Mouse (Mus musculus): ENCODE measurements around the gene Foxk1. TPM values are rescaled to one million over a fixed set of nuclear protein-coding genes. Genes with fewer than 3 reads are reported as not detected.
A peak's percentile ranks its signal among the peaks of the same experiment; 100 is the strongest.

The Foxk1 gene
- polyA plus RNA-seq, 1 experiment from 2014 or later, result 4.1 TPM

DNA sequence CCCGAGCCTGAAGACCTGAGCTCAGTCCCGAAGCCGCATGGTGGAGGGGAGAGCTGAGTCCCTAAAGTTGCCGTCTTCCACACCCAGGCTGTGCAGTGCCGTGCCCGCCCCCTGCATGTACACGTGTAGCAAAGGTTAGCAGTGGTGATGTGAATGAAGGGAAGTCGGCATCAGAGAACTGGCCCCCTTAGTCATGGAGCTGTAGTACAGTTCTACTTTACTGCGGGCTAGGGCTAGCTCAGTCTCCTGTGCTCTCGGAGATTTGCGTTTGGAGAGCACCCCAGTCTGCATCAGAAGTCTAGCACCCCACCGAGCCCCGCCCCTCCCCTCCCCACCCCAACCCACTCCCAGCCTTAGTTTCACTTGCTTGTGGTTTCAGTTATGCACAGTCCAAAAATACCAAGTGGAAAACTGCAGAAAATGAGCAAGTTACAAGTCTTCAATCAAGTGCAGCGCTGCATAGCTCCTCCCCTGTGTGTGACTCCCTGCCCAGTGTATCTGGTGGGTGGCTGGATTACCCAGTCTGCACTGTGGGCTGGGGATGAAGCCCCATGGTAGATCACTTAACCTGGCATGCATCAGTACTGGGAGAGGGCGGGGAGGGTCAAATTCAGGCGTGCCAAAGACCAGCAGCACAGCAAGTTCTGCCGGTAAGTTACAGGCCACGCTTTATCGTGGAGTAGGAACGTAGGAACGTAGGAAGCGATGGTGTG is 40.2 kb downstream of the Foxk1 start:
- H3K9ac ChIP-seq (ENCODE audit: low read depth, low read length), result no peak overlapping the region
- DNase-seq (ENCODE audit: low spot score), result no peak
- H3K4me1 ChIP-seq (replicated peaks; ENCODE audit: control insufficient read depth, insufficient read depth, low read length), result peaks cover 21% of the 10 kb centered on the region
- H3K4me2 ChIP-seq (replicated peaks; ENCODE audit: low read depth, low read length), result peak overlapping the region; percentile 55
- WGBS, result 55% methylated on average over 22 of the region's 22 CpGs
- H3K36me3 ChIP-seq (ENCODE audit: control insufficient read depth, insufficient read depth, low read length), result no peaks in the 10 kb centered on the region
- no peak for ATAC-seq (ENCODE audit: low FRiP score)
- no peaks in the 10 kb centered on the region for H3K27me3 ChIP-seq (ENCODE audit: control insufficient read depth, insufficient read depth, low read length)
- peak overlapping the region; percentile 19 for H3K4me3 ChIP-seq (ENCODE audit: low read depth, low read length)
- peak overlapping the region; percentile 82 for H3K27ac ChIP-seq (ENCODE audit: low read depth, low read length)
- H3K9me3 ChIP-seq (ENCODE audit: control insufficient read depth, low read length), result no peaks in the 10 kb centered on the region

GRCm38 (mm10) chr5:142442045-142442440 is 40.7 kb downstream of the Foxk1 start:
- Histone ChIP-seq H3K4me2 (replicated peaks; ENCODE audit: low read depth, low read length) (no peak overlapping the region), H3K27me3 (ENCODE audit: control insufficient read depth, insufficient read depth, low read length) (no peaks in the 10 kb centered on the region), H3K27ac (ENCODE audit: low read depth, low read length) (no peak overlapping the region), H3K4me1 (replicated peaks; ENCODE audit: control insufficient read depth, insufficient read depth, low read length) (peaks cover 21% of the 10 kb centered on the region), H3K9ac (ENCODE audit: low read depth, low read length) (no peak overlapping the region), H3K36me3 (ENCODE audit: control insufficient read depth, insufficient read depth, low read length) (no peaks in the 10 kb centered on the region), H3K4me3 (ENCODE audit: low read depth, low read length) (no peak overlapping the region), H3K9me3 (ENCODE audit: control insufficient read depth, low read length) (no peaks in the 10 kb centered on the region)
- 82% methylated on average over 7 of the region's 7 CpGs for WGBS
- ATAC-seq (ENCODE audit: low FRiP score) (no peak), DNase-seq (ENCODE audit: low spot score) (no peak)

GRCm38 (mm10) chr5:142443514-142443913 is 42.2 kb downstream of the Foxk1 start:
- no peak overlapping the region for H3K4me2 ChIP-seq (replicated peaks; ENCODE audit: low read depth, low read length)
- DNase-seq (ENCODE audit: low spot score), result no peak
- no peak overlapping the region for H3K4me3 ChIP-seq (ENCODE audit: low read depth, low read length)
- H3K27me3 ChIP-seq (ENCODE audit: control insufficient read depth, insufficient read depth, low read length), result no peaks in the 10 kb centered on the region
- no peaks in the 10 kb centered on the region for H3K9me3 ChIP-seq (ENCODE audit: control insufficient read depth, low read length)
- no peak overlapping the region for H3K9ac ChIP-seq (ENCODE audit: low read depth, low read length)
- ATAC-seq (ENCODE audit: low FRiP score), result no peak
- no peaks in the 10 kb centered on the region for H3K36me3 ChIP-seq (ENCODE audit: control insufficient read depth, insufficient read depth, low read length)
- no peak overlapping the region for H3K27ac ChIP-seq (ENCODE audit: low read depth, low read length)
- WGBS, result 64% methylated on average over 15 of the region's 15 CpGs
- H3K4me1 ChIP-seq (replicated peaks; ENCODE audit: control insufficient read depth, insufficient read depth, low read length), result peaks cover 24% of the 10 kb centered on the region

DNA sequence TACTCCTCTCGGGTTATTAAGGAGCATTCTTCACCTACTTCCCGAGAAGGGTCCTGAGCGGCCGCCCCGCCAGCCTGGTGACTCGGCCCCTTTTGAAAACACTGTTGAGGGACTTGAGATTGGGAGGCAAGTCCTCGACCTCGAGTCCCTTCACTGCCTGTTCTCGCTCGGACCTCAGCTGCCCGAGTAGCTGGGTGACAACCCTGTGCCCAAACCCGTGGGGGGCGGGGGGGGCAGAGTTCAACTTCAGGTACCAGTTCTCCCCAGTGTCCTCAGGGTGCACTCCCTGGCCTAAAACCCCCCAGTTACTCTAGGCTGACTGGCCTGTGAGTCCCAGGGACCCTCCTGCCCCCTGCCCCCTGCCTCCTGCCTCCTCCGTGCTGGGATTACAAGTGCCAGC is 42.7 kb downstream of the Foxk1 start:
- Histone ChIP-seq H3K4me2 (replicated peaks; ENCODE audit: low read depth, low read length) (no peak overlapping the region), H3K27me3 (ENCODE audit: control insufficient read depth, insufficient read depth, low read length) (no peaks in the 10 kb centered on the region), H3K4me1 (replicated peaks; ENCODE audit: control insufficient read depth, insufficient read depth, low read length) (peaks cover 24% of the 10 kb centered on the region), H3K9ac (ENCODE audit: low read depth, low read length) (no peak overlapping the region), H3K27ac (ENCODE audit: low read depth, low read length) (no peak overlapping the region), H3K9me3 (ENCODE audit: control insufficient read depth, low read length) (no peaks in the 10 kb centered on the region), H3K36me3 (ENCODE audit: control insufficient read depth, insufficient read depth, low read length) (no peaks in the 10 kb centered on the region), H3K4me3 (ENCODE audit: low read depth, low read length) (no peak overlapping the region)
- ATAC-seq (ENCODE audit: low FRiP score) (no peak), DNase-seq (ENCODE audit: low spot score) (no peak)
- 76% methylated on average over 14 of the region's 14 CpGs for WGBS

DNA sequence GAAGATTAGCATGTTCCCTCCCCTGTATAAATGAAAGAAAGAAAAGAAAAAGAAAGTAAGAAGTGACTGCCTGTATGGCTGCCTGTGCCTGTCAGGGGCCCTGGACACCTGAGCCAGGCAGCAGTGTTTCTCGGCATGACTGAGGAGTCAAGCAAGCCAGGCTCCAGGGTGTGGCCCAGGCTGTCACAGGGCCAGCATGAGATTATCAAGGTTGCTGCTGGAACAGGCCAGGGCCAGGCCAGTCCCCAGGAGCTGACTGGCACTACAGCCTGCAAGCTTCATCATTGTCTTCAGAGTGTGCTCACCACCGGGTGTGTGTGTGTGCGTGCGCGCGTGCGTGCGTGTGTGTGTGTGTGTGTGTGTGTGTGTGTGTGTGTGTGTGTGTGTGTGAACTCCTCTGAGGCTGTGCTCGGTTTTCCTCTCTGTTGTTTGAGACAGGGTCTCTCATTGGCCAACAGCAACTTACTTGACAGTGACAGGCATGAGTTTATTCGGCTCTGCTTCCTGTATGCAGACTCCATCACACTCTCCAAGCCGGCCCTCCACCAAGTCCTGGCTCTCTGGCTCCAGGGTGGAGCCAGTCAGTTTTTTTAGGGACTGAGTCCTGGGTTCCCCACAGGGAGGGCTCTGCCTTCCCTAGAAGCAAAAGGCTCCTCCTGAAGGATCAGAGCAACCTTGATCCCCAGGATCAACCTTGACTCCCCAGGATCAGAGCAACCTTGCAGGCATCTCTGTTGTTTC is 43.7 kb downstream of the Foxk1 start:
- Histone ChIP-seq H3K4me2 (replicated peaks; ENCODE audit: low read depth, low read length) (no peak overlapping the region), H3K27ac (ENCODE audit: low read depth, low read length) (no peak overlapping the region), H3K4me1 (replicated peaks; ENCODE audit: control insufficient read depth, insufficient read depth, low read length) (peaks cover 17% of the 10 kb centered on the region), H3K9ac (ENCODE audit: low read depth, low read length) (no peak overlapping the region), H3K9me3 (ENCODE audit: control insufficient read depth, low read length) (no peaks in the 10 kb centered on the region), H3K36me3 (ENCODE audit: control insufficient read depth, insufficient read depth, low read length) (no peaks in the 10 kb centered on the region), H3K27me3 (ENCODE audit: control insufficient read depth, insufficient read depth, low read length) (no peaks in the 10 kb centered on the region), H3K4me3 (ENCODE audit: low read depth, low read length) (no peak overlapping the region)
- no peak for ATAC-seq (ENCODE audit: low FRiP score)
- DNase-seq (ENCODE audit: low spot score), result no peak
- 66% methylated on average over 11 of the region's 11 CpGs for WGBS

GRCm38 (mm10) chr5:142445709-142446108 is 44.4 kb downstream of the Foxk1 start:
- Histone ChIP-seq H3K4me1 (replicated peaks; ENCODE audit: control insufficient read depth, insufficient read depth, low read length) (peaks cover 17% of the 10 kb centered on the region), H3K27me3 (ENCODE audit: control insufficient read depth, insufficient read depth, low read length) (no peaks in the 10 kb centered on the region), H3K27ac (ENCODE audit: low read depth, low read length) (no peak overlapping the region), H3K4me3 (ENCODE audit: low read depth, low read length) (no peak overlapping the region), H3K36me3 (ENCODE audit: control insufficient read depth, insufficient read depth, low read length) (no peaks in the 10 kb centered on the region), H3K9ac (ENCODE audit: low read depth, low read length) (no peak overlapping the region), H3K4me2 (replicated peaks; ENCODE audit: low read depth, low read length) (no peak overlapping the region), H3K9me3 (ENCODE audit: control insufficient read depth, low read length) (no peaks in the 10 kb centered on the region)
- DNase-seq (ENCODE audit: low spot score), result peak; percentile 48
- 47% methylated on average over 8 of the region's 8 CpGs for WGBS
- ATAC-seq (ENCODE audit: low FRiP score), result no peak

GRCm38 (mm10) chr5:142448076-142448475 is 46.8 kb downstream of the Foxk1 start:
- peak; percentile 51 for ATAC-seq (ENCODE audit: low FRiP score)
- peak; percentile 96 for DNase-seq (ENCODE audit: low spot score)
- 11% methylated on average over 9 of the region's 9 CpGs for WGBS
- no peak overlapping the region for H3K4me3 ChIP-seq (ENCODE audit: low read depth, low read length)
- H3K36me3 ChIP-seq (ENCODE audit: control insufficient read depth, insufficient read depth, low read length), result 0 out of 2 replicates have a peak, but pooled peaks cover 2% of the 10 kb centered on the region
- no peak overlapping the region for H3K27ac ChIP-seq (ENCODE audit: low read depth, low read length)
- no peak overlapping the region for H3K9ac ChIP-seq (ENCODE audit: low read depth, low read length)
- no peaks in the 10 kb centered on the region for H3K27me3 ChIP-seq (ENCODE audit: control insufficient read depth, insufficient read depth, low read length)
- no peaks in the 10 kb centered on the region for H3K9me3 ChIP-seq (ENCODE audit: control insufficient read depth, low read length)
- peaks cover 12% of the 10 kb centered on the region for H3K4me1 ChIP-seq (replicated peaks; ENCODE audit: control insufficient read depth, insufficient read depth, low read length)
- no peak overlapping the region for H3K4me2 ChIP-seq (replicated peaks; ENCODE audit: low read depth, low read length)

- no peaks in the 10 kb centered on the region for H3K9me3 ChIP-seq (ENCODE audit: control insufficient read depth, low read length)
- no peak overlapping the region for H3K27ac ChIP-seq (ENCODE audit: low read depth, low read length)
- DNase-seq (ENCODE audit: low spot score), result no peak
- H3K4me2 ChIP-seq (replicated peaks; ENCODE audit: low read depth, low read length), result no peak overlapping the region
- H3K27me3 ChIP-seq (ENCODE audit: control insufficient read depth, insufficient read depth, low read length), result no peaks in the 10 kb centered on the region
- H3K4me1 ChIP-seq (replicated peaks; ENCODE audit: control insufficient read depth, insufficient read depth, low read length), result peaks cover 9% of the 10 kb centered on the region
- H3K9ac ChIP-seq (ENCODE audit: low read depth, low read length), result no peak overlapping the region
- no peak for ATAC-seq (ENCODE audit: low FRiP score)
- peaks cover 5% of the 10 kb centered on the region; the same call in 1 of the 2 replicates for H3K36me3 ChIP-seq (ENCODE audit: control insufficient read depth, insufficient read depth, low read length)
- H3K4me3 ChIP-seq (ENCODE audit: low read depth, low read length), result no peak overlapping the region
- WGBS, result 44% methylated on average over 12 of the region's 12 CpGs
Observed at GRCm38 (mm10) chr5:142448623-142449022, 47.3 kb downstream of the Foxk1 start.

GRCm38 (mm10) chr5:142450846-142451245 is 49.5 kb downstream of the Foxk1 start:
- 85% methylated on average over 9 of the region's 9 CpGs for WGBS
- no peak overlapping the region for H3K4me3 ChIP-seq (ENCODE audit: low read depth, low read length)
- H3K4me2 ChIP-seq (replicated peaks; ENCODE audit: low read depth, low read length), result no peak overlapping the region
- no peak overlapping the region for H3K27ac ChIP-seq (ENCODE audit: low read depth, low read length)
- peaks cover 9% of the 10 kb centered on the region; the same call in 1 of the 2 replicates for H3K36me3 ChIP-seq (ENCODE audit: control insufficient read depth, insufficient read depth, low read length)
- H3K9me3 ChIP-seq (ENCODE audit: control insufficient read depth, low read length), result no peaks in the 10 kb centered on the region
- H3K9ac ChIP-seq (ENCODE audit: low read depth, low read length), result no peak overlapping the region
- ATAC-seq (ENCODE audit: low FRiP score) (no peak), DNase-seq (ENCODE audit: low spot score) (no peak)
- peaks cover 3% of the 10 kb centered on the region for H3K4me1 ChIP-seq (replicated peaks; ENCODE audit: control insufficient read depth, insufficient read depth, low read length)
- no peaks in the 10 kb centered on the region for H3K27me3 ChIP-seq (ENCODE audit: control insufficient read depth, insufficient read depth, low read length)

Measured in hindbrain, embryonic 11.5 days (tissue).